Mouse (Mus musculus): ENCODE measurements around the gene Smarca2.

The Smarca2 gene

GRCm38 (mm10) chr19:26748676-26749075 is 143.8 kb downstream of the Smarca2 start:
- DNase-seq (ENCODE audit: low read depth): peak; percentile 40

- peak; percentile 36 for DNase-seq (ENCODE audit: low read depth)
Observed at GRCm38 (mm10) chr19:26749427-26750137, 144.7 kb downstream of the Smarca2 start.

GRCm38 (mm10) chr19:26752611-26753163 is 147.8 kb downstream of the Smarca2 start:
- peak; percentile 58 for DNase-seq (ENCODE audit: low read depth)

GRCm38 (mm10) chr19:26753266-26753872 is 148.5 kb downstream of the Smarca2 start:
- DNase-seq (ENCODE audit: low read depth): peak; percentile 51

- no peak for DNase-seq (ENCODE audit: low read depth)
Observed at GRCm38 (mm10) chr19:26754016-26754794, 149.4 kb downstream of the Smarca2 start.

DNA sequence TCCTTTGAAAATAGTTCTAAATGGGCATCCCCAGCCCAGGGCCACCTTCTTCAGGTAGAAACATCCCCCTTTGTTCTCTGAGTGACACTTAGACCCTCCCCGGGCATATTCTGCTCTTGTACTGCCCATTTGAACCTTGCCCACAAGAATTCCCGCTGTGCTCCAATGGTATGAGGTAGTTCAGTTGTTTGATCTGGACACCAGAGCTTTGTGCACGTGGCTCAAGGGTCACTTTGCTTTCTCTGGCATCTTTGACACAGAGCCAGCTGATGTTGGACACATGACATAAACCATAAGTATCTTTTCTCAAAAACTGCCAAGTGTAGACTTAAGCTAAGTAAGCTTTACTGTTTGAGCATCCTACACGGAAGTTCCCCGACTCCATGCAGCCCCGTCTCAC is 151.1 kb downstream of the Smarca2 start:
- no peak for DNase-seq (ENCODE audit: low read depth)

GRCm38 (mm10) chr19:26756399-26756798 is 151.5 kb downstream of the Smarca2 start:
- no peak for DNase-seq (ENCODE audit: low read depth)

GRCm38 (mm10) chr19:26758156-26758555 is 153.3 kb downstream of the Smarca2 start:
- DNase-seq (ENCODE audit: low read depth): no peak

DNA sequence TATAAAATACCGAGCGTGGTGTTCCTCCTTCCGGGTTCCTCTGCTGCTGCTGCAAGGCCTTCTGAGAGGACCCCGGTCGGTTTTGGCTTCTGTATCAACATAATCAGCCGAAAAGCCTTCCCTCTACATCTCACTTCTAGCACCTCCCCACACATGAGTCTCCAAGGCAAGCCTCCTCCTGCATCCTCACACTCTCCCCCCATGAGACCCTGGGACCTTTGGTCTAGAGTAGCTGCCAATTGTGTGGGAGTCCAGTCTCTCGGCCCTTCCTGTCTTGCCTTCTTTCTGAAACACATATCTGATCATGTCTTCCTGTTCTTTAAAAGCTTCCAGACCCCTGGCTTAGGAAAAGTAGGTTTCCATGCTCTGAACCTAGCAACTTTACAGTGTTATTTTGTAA is 153.8 kb downstream of the Smarca2 start:
- DNase-seq (ENCODE audit: low read depth): no peak

DNA sequence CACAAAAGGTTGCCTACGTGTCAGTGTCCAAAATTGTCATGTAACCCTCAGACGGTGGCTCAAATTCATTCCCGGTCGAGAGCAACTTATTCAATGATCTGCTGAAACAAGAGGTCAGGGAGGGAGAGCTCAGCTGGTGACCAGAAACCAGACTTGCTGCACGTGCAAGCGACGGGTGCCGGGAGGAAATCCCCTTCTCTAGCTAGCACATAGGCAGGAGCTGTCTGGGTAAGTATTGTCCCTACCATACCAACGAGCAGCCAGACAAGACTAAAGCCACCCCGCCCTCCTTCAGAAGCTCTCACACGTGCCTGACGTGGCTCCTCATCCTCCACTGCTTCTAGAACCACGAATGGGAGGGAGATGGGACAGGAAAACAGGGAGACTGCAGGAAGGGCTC is 154.4 kb downstream of the Smarca2 start:
- no peak for DNase-seq (ENCODE audit: low read depth)

DNA sequence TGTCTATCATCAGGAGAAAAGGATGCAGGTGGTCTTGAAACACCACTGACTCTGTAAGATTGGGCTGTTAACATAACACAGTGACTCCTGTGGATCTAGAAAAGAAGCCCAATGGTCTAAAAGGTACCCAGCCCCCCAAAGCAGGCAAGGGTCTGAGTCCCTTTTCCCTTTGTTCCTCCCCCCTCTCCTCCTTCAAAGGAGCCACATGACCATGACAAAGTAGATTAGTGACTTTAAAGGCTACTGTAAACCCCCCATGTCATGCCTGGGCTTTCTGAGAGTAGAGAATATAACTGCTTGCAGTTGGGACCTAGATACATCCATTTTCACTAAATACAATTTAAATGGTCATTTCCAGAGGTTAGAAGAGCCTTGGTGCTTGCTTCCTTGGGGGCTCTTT is 156.4 kb downstream of the Smarca2 start:
- no peak for DNase-seq (ENCODE audit: low read depth)

DNA sequence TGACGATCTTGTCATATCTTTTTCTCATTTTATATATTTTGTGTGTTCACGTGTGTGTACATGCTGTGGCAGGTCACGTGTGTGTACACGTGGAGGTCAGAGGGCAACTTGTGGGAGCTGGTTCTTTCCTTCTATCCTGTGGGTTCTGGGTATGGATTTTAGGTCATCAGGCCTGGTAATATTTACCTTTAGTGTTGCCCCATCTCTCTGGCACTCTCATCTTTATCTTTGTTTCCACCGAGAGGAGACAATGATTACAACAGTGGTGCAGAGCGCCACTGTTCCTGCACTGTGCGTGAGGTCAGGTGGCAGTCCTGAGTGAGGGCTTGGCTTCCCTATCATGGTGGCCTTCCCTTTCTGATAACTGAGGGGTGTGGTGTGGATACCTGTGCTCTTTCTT is 160.6 kb downstream of the Smarca2 start:
- no peak for DNase-seq (ENCODE audit: low read depth)

DNA sequence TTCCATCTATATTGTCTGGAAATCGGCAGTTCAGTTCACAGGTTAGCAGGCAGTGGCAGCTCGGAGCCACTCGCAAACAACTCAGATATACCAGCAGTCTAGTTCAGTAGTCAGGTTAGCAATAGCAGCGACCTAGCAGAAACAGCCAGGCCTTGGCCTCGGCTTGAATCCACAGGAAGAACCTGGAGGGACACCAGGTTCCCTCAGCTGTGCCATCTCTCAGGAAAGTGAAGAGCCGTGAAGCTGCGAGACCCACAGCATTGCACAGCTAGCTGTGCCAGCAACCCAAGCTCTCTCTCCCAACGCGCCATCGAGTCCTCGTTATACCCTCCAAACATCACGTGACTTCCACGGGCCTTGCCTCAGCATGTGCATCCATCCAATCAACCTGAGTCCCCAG is 162.6 kb downstream of the Smarca2 start:
- DNase-seq (ENCODE audit: low read depth): no peak

DNA sequence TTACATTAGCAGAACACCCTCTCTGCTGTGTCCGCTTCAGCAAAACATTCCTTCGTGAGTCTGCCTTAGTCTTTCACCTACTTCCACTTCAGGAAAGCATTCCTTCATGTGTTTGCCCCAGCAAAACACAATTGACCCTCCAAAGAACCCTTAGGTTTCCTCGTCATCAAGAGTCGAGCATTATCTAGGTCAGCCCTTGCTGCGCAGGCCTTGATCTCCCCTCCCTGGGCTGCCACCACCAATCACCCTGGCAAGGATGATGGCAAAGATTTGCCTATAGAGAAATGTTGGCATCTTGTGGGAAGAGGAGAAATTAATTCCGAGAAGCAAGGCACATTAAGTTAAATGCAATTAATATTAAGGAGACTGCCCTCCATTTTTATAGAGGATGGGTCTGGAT is 163.1 kb downstream of the Smarca2 start:
- no peak for DNase-seq (ENCODE audit: low read depth)

DNA sequence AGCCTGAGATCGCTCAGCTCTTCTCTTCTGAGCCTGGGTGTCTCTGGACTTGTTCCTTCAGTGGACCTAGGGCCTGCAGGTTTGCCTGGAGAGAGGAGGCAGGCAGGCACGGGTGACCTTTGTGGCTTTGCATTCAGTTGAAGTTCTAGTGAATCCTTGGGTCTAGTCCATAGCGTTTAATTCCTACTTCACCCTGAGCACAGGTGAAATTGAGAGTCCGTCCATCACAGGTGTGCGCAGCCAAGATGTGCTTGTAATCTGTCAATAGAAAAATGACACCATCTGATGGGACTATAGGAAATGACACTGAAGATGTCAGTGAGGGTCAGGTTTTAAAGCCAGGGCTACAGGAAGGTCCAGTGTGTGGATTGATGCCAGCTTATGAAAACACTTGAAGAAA is 164.0 kb downstream of the Smarca2 start:
- no peak for DNase-seq (ENCODE audit: low read depth)

DNA sequence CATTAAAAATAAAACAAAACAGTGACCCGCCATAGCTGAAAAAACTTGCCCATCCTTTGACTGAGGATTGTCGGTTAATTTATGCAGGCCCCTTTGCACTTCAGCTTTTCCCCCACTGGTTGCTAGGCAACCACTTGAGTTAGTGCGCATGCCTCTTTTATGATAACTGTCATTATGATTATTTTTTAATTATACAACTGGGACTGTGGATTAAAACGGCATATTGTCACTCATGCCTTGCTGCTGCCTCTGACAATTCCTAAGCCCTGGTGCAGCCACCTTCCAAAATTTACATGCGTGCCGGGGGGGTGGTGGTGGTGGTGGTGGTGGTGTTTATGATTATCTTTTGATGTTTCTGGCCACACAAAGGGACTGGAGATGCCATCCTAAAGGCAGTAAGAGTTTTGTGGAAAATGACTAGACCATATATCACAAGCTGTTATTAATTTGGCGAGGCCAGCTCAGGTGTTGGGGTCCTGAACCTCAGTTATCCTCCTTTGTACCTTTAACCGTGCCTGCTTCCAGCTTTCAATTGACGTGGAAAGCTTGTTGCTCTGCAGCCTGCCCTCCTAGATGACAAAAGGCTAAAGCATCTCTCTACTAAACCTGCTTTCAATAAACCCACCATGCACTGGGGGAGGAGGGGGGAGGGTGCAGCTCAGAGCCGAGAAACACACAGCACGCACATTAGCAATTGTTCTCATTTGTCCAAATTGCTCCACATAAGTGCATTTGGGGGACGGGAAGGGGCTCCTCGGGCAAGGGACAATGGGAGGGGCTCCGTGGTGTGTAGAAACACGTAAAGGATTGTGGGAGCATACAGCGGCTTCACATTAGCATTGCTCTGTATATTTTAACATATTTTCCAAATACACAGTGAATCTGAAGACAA is 165.0 kb downstream of the Smarca2 start:
- no peak for DNase-seq (ENCODE audit: low read depth)

DNA sequence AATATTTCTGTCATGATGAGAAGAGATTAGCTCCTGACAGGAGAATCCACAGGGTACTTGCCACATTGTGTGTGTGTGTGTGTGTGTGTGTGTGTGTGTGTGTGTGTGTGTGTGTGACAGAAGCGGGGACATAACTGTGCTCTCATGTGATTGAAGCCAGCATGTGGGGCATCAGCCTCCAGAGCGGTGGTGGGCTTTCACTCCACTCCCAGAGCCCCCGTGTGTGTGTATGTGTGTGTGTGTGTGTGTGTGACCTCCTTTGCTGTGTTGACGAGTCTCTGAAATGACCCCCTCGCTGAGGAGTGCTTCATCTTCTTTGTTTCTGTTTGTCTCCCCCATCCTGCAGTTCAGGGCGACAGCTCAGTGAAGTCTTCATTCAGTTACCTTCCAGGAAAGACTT is 165.7 kb downstream of the Smarca2 start:
- no peak for DNase-seq (ENCODE audit: low read depth)

DNA sequence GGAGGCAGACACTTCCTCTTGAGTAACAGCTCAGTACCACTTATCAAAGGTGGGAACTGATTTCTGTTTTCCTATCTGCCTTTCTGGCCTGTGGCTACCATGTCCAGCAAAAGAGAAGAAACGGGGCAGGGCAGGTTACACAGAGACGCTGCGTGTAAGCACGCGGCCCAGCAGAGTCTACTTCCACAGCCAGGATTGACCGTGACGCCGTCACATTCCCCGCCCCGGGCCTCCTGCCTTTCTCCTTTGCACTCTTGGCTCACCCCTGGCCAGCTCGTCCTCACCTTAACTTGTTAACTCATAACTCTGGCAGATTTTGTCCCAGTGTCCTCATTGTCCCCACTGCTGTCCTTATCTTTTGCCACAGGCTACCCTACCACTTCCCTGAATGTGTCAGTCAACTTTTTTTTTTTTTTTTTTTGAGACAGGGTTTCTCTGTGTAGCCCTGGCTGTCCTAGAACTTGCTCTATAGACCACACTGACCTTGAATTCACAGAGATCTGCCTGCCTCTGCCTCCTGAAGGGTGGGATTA is 167.3 kb downstream of the Smarca2 start:
- no peak for DNase-seq (ENCODE audit: low read depth)

- no peak for DNase-seq (ENCODE audit: low read depth)
Observed at GRCm38 (mm10) chr19:26776066-26777025, 171.5 kb downstream of the Smarca2 start.

DNA sequence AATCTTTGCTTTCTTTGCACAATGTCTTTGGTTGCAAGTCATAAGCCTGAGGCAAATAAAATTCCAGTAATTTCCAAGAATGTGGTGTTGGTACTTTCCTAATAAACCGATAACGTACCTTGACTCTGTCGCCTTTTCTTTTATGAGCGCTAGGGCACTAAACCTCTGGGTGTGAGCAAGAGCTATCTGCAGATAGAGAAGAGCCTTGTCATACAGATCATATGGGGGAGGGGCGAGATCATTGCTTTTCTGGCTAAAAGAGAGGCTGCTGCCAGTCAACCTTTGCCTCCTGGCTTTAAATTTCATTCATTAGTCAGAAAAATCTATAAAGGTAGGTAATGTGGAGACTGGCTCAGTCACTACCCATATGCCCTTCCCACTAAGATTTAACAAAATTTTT is 173.3 kb downstream of the Smarca2 start:
- DNase-seq (ENCODE audit: low read depth): no peak

All from naive thymus-derived CD4-positive, alpha-beta T cell, adult 2 months (primary cell).